Mouse (Mus musculus) heart, postnatal 4 days (tissue): ENCODE results near the gene Rock2. TPM values are rescaled to one million over a fixed set of nuclear protein-coding genes. Genes with fewer than 3 reads are reported as not detected.

Experiments used
- DNase-seq: peaks from one replicate; pipeline ENCODE4 v3.0.0; 2021
- total RNA-seq, 2 experiments: library from RNA; stranded (reverse); gene quantifications; 2 replicates each; pipeline ENCODE4 v1.2.3; 2021

Gene Rock2
- total RNA-seq, 2 experiments from 2014 or later = 93.4 to 98.4 TPM

DNA sequence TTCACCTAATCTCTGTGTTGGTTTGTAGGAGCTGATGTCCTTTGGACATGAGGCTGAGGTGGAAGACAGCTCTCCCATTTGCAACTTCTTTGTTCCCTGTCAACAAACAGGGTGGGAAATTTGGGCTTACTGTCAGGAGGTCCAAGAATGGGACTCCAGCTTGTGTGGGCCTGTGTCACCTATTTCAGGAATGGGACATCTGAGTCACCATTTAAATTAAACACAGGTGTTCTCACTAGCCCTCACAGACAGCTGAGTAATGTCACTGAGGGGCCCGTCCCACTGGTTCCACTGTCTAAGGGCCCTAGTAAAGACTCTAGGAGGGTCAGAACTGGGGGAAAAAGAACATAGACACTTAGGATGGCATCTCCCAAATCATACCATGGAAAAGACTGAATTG, 22.7 kb upstream of the Rock2 start:
- DNase-seq = no peak

DNA sequence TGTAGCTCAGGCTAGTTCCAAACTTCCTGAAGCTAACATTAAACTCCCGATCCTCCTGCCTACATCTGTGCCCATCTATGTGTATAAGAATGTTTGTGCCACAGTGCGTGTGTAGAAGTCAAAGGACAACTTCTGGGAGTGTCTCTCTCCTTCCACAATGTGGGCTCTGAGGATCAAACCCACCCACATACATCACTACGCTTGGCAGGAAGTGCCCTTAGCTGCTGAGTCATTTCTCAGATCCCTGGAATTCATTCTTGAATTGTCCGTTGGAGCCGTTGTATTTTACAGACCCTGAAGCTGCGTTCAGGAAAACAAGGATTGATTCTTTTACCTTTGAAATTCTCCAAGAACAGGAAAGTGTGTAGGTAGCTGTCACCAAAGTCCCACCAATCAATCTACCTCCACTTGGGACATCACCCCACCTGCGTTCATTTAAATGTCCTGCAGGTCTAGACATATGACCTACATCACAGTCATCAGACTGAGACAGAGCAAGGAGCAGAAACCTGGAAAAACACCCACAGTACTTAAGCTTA, 21.7 kb upstream of the Rock2 start:
- no peak for DNase-seq

DNA sequence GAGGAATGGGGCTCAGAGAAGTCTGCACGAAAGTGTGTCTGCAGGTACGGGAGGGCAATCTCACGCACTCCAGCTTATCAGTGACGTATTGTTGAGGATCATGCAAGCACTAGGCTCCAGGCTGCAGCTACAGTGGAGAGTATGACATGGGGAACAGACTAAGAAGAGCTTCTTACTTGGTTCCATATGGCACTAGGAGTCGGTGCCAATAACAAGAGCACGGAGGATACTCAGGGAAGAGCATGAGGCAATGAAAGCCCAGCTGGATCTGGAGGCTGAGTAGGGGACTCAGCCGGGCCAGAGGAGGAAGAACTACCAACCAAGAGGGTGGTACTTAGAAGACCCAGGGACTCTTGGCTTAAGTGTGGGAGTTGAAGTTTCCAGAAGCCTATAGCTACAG, 21.1 kb upstream of the Rock2 start:
- DNase-seq = no peak

DNA sequence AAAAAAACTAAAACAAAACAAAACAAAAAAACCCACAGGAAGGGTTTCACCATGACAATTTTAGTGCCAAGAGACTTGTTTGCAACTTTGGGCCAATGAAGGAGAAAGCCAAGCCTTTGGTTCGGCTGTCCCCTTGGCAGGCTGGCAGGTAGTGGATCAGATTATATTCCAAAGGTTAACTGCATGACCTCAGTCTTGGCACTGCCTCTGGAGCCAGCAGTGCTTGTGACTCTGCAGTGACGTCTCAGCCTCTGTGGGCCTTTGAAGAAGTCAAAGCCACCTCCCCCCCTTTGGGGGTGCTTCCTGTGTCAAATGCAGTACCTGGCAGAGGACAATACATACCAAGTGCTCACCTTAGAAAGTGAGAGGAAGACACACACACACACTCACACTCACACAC, 20.6 kb upstream of the Rock2 start:
- DNase-seq = peak; percentile 62

DNA sequence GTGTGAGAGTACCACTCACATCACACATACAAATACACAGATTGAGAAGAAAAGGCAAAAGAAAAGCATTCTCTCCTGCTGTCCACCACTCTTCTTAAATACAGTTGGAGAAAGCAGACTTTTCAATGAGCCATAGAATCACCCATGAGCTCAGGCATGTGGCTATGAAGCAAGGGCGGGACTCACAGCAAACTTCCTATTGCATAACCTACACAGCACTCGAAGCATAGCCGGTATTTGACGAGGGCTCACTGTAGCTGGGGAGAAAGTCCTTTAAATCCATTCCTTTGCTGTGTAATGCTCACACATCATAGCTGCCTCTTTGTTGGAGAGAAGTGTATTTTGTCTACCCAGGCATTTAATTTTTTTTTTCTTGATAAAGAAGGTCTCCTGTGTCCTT, 19.4 kb upstream of the Rock2 start:
- DNase-seq = peak; percentile 22

DNA sequence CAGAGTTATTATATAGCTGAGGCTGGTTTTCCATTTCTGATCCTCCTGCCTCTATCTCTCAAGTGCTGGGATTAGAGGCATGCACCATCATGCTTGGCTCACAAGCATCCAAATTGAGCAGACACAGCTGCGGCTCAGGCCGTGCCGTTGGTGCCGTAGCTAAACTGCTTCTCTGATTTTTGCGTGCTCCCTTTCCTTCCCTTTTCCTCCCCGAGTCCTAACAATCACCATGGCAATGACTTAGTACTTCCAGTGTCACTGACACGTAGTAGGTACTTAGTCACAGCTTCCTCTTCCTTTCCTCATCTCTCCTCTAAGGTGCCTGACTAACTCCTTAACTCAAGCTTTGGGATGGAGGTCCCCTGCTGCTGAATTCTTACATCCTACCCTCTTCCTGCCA, 19.0 kb upstream of the Rock2 start:
- peak; percentile 33 for DNase-seq

DNA sequence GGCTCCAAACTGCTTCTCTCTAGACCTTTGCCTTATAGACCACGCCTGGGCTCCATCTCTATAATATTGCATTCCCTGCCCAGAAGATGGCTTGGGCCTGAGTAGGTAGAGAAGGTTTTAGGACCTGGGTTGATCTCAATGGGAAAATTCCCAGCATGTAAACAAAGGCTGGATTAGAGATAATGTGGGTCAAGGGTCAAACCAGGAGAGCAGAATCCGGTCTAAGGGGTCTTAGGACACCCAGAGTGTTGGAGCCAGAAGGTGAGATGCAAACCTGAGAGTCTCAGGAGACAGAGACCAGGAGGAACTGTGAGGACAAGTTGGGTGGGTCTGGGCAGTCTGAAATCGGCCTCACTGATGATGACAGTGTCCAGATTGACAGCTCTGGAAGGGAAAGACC, 18.0 kb upstream of the Rock2 start:
- DNase-seq = no peak

DNA sequence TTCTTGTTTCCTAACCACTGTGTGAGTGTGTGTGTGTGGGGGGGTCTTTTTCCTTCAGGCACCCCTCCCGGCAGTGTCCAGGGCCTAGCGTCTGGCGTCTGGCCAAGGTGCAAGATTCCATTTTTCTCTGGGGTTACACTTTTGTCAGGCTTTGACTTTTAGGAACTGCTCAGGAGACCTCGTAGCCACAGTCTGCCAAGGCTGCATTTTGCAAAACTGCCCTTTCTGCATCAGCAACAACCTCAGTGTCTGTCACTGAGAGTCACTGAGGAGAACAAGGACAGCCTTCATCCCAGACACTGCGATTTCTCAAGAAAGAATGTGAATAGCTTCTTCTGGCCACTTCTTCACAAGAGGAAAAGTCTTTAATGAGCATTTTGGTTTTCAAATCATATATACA, 17.6 kb upstream of the Rock2 start:
- peak; percentile 40 for DNase-seq

DNA sequence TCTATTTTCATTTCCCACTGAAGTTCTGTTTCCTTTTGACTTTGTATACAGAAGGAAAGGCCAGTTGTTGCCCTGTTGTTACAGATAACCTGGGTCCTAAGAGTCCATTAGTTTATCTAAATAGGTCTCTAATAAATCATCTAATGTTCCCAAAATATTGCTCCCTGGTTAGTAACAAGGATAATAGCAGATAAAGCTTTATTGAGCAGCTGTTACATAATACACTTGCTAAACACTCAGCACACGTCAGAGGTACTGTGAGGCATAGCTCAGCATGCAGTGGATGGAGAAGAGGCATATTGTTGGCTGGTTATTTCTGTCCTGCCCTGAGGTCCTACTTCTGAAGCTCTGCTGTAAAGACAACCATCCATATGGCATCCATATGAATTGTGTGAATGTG, 17.0 kb upstream of the Rock2 start:
- DNase-seq = no peak

DNA sequence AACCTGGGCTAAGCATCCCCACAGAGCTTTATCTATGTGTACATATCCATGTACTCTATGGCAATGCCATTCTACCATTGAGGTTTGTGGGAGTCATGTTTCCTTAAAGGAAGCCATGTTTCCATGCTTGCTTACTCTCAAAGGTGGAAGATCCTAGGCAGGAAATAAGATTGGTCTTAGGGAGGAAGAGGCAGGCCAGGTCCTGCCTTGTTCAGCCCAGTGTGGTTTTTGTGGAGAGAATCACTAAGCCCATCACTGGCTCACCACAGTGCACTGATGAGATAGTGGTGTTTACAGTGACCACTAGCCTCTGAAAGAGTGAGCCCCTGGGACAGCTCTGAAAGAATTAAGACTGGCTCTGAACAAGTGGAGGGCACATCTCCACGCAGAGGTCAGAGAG, 15.3 kb upstream of the Rock2 start:
- DNase-seq = no peak

DNA sequence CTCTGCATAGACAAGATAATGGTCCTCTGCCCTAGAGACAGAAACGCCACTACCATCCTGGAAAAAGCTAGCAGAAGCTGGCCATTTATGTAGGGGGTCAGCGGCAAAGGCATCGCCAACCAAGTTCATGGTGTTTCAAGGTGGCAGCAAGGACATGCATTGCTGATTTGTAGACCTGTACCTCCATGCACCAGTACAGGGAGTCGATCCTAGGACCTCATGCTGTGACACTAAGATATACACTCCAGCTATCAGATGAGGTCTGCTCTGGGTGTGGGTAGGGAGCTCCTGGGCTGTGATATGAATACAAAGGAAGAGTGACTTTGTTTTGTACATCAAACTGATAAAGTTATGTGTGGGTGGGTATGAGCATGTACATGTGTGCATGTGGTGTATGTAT, 14.6 kb upstream of the Rock2 start:
- no peak for DNase-seq

DNA sequence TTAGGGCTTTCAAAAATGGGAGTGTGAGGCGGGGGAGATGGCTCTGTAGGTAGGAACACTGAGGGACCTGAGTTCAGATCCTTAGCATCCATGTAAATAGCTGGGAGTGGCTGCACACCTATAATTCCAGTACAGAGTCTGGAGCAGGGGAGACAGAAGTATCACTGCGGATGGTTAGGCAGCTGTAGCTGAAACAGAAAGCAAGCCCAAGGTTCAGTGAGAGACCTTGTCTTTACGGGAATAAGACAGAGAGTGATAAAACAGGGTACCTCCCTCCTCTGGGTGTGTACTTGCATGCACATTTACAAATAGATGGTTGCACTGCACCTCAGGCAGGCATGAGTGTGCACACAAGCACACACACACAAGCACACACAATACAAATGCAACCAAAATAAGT, 12.3 kb upstream of the Rock2 start:
- no peak for DNase-seq

DNA sequence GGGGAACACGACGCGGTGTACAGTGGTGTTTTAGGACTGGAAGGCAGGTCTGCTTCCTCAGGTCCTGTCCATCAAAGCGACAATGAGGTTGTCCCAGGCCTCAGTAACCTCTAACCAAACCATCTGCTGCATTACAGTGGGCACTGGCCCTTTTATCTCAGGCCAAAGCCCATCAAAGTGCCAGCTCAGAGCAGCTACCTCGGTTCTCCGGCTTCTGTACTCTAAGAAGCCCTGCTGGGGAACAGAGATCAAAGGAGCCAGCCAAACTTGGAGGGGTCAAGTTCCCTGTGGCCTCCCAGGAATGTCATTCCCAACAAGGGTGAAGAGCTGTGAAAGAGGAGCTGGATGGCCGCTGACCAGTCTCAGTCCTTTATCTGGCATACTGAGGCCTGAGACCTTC, 11.6 kb upstream of the Rock2 start:
- DNase-seq = no peak

DNA sequence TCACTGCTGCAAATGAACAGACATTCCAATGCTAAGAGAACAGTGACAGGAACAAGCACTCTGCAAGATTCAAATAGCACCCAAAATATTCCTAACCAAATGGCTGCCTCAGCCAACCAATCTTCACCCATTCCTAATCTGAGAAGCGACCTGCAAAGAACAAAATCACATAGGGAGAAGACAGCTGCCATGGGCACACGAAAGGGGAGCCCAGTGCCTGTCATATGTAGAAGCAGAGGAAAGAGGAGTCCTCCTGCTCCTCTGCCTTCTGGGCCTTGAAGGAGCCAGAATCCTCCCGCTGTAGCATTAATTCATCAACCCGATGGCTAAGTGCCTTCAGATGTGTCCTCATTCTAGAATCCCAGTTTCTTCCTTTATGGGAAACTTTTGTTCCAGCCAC, 10.2 kb upstream of the Rock2 start:
- DNase-seq = no peak

DNA sequence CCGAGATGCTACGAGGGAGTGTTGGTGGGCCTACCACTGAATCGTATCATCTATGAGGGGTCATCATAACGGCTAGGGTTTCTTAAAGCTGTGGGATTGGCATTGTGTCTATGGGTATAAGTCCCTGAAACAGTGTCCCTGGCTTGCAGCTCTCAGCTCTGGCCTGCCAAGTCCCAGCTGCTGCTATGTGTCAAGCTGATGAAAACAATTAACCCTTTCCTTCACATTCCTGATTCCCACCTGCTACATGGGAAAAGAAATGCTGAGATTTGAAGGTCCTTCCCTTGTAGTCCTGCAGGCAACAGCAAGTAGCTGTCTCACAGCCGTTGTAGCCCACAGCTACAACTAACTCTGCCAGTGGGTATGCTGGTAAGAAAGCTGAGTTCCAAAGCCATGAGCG, 8.3 kb upstream of the Rock2 start:
- DNase-seq = no peak

DNA sequence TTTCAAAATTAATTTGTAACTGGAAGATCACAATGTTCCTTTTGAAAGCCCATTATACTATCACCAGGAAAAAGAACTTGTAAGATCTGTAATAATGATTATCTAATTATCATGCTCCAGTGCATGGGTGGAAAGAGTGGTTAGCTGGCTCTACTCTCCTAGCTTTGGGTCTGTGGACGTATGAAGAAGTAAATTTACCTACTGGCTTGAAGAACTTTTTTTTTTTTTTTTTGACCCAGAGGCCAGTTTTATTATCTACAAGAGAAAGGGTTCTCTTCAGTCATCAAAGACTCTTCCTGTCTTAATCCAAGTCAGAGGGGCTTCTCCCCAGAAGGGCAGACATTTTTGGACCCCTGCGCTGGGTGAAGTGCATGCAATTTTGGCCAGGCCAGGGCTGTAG, 1.7 kb upstream of the Rock2 start:
- no peak for DNase-seq

DNA sequence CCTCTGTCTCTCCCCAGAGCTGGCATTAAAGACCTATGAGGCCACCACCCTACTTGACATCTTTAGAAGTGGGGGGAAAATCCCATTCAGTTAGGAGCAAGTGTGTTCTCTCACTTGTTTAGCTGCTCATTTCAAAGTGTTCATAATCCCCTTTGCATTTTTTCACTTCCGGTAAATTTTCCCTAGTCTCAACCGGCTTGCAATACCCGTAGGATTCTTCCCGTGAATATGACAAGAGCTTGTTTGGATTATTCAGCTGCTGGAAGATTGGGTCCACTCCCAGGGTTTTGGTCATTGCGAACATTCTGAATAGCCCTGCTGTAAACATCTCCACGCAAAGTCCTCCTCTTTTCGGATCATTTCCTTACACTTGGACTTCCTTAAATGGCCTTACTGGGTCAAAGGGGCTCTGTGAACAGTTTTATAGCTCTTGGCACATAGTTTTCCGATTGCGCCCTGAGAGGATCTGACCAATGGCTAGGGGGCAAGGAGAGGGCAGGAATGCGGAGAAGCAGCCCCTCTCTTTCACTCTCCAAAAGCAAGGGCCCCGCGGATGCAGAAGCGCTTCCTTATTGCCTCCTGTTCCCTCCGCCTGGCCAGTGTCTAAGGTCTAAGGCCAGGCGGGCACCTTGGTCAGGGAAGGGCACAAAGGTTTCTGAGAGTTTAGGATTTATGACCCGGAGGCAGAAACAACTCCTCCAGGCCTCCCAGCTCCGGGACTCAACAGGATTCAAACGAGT, 869 bp upstream of the Rock2 start:
- no peak for DNase-seq

DNA sequence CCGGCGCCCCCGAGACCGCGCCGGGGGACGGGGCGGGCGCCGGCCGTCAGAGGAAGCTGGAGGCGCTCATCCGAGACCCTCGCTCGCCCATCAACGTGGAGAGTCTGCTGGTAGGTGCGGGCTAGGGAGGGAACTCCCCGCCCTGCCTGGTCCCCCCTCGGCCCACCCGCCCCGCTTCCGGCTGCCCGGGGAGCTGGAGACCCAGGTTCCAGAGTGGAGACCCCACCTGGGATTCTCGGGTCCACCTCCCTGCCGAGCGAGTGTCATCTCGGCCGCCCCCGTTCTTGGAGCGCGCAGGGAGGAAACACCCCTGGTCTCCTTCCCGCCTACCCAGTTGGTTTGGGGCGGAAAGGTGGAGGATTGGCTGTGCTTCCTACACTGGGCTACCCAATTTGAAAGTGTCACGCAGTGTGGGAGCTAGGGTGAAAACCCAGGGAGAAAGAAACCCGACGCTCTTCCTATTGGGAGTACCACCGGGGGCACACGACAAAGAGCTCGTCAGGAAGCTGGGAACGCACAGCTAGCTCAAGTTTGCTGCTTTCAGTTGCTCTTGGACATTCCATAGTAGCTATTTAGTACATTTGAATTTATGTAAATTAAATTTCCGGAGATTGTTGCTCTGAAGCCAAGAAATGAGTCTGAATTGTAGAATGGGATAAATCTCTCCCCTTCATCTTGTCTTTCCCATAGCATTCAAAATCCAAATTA, 680 bp downstream of the Rock2 start:
- peak; percentile 64 for DNase-seq

DNA sequence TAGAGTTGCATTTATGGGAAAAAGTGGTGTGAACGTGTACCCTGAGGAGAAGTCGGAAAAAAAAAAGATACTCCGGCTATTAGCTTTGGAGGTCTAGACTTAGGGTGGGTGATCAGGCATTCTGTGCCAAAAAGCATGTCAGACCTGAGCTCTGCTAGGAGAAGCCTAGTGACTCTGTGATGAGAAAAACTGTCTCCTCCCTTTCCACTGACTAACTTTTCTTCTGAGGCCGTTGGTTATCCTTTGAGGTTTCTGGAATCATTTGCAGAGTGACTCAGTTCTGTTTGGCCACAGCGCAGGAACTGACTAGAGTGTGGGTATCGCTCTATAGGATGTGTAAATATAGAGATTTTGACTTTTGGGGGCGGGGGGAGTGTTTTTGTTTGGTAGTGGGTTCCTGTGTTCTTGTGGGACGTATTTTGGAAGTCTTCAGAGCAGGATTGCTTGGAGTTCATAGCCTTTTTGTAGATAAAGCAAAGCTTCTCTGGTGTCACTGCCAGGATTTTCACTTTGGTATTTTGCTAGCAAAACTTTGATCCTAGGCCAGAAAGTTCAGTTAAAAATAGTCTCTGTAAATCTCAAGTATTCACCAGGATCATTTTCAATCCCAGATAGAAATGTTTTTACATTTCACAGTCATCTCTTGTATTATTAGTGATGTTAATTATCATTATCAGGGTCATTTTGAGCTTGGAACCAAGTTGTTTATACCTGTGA, 1.5 kb downstream of the Rock2 start:
- DNase-seq = peak; percentile 22

DNA sequence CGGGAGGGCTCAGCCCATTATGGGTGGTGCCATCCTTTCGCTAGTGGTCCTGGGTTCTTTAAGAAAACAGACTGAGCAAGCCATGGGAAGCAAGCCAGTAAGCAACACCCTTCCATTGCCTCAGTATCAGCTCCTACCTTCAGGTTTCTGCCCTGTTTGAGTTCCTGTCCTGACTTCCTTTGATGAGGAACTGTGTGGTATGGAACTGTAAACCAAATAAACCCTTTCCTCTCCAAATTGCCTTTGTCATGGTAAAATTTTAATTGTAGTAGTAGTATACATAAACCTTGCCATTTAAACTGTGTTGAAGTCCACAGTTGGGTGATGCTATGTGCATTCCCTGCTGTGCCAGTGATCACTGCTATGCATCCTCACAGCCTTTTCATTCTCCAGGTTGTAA, 2.5 kb downstream of the Rock2 start:
- no peak for DNase-seq

DNA sequence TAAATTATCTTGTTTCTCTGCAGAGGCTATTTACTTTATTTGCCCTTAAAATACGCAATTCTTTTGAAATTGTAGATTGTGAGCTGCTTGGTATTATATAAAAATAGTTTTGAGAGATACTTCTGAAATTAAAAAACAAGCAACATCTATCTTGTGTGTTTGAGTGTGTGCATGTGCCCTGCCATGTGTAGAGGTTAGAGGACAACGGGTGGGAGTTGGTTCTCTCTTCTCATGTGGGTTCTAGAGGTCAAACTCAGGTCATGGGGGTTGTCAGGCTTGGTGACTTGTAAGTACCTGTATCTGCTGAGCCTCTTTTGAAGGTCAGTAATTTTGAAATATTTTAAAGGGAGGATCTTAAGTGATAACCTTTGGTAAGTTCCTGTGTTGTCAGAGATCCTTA, 3.5 kb downstream of the Rock2 start:
- DNase-seq = no peak

DNA sequence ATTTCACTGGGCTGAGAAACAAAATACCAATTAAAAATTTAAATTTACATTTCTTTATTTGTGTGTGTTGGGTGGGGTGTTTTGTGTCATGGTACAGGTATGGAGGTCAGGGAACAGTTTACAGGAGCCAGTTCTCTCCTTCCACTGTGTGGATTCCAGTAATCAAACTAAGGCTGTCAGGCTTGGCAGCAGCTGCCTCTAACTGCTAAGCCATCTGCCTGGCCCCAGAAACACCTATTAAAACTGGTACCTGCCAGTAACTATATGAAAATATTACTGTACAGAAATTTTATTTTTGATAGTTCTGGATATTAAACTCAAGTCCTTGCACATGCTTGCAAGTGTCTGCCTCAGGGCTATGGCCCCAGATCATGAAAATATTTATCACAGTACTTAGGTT, 4.1 kb downstream of the Rock2 start:
- no peak for DNase-seq

DNA sequence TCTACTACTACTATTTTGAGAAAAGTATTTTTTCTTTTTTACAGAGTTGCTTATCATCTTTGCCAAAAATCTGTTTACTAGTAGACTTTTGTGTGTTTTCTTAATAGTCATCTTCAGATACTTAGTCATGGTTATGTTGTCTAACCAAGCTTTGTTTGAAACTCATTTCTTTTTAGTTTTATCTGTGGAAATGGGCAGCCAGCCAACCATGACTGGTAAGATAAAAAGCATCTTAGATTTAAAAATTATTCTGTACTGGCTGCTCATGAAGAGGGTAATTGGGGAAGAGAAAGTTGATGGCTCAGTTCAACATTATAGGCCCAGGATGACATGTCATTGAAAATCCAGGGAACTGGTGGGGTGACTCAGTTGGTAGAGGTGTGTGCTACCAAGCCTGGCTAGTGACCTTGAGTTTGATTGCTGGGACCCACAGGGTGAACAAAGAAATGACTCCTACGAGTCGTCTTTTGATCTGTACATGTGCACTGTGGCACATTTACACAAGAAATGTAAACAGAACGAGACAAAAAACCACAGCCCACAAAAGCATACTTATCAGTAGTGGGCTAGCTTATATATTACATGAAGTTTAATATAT, 6.0 kb downstream of the Rock2 start:
- DNase-seq = no peak
